Mouse (Mus musculus): ENCODE measurements around the gene Aym1. TPM values are rescaled to one million over a fixed set of nuclear protein-coding genes. Genes with fewer than 3 reads are reported as not detected.
A peak's percentile ranks its signal among the peaks of the same experiment; 100 is the strongest.
"Not testable (repeated sequence)": the region's sequence is repeated elsewhere in the genome, so short reads cannot be mapped to it uniquely, and the experiment has no call there.

The Aym1 gene
- polyA plus RNA-seq, 1 experiment from 2014 or later: not detected

- Histone ChIP-seq H3K9me3 (ENCODE audit: low read depth, low read length) (no peaks in the 10 kb centered on the region), H3K36me3 (ENCODE audit: insufficient read depth) (no peaks in the 10 kb centered on the region), H3K4me3 (ENCODE audit: low read depth, low read length) (no peak overlapping the region), H3K9ac (no peak overlapping the region), H3K4me2 (peak overlapping the region; percentile 32; the same call in 1 of the 2 replicates), H3K27me3 (ENCODE audit: insufficient read depth, low read length) (no peaks in the 10 kb centered on the region; the same call in 1 of the 2 replicates), H3K4me1 (ENCODE audit: insufficient read depth) (no peaks in the 10 kb centered on the region), H3K27ac (ENCODE audit: low read depth) (no peak overlapping the region)
- no peak for ATAC-seq (ENCODE audit: insufficient read depth)
- peak; percentile 40 for DNase-seq
- 35% methylated on average over 16 of the region's 16 CpGs for WGBS
- TF ChIP-seq CTCF (IDR thresholded peaks at IDR 0.05; ENCODE audit: low read depth): no peak
Observed at GRCm38 (mm10) chr5:113354311-113354710, 2.8 kb upstream of the Aym1 start.

GRCm38 (mm10) chr5:113357656-113358055 is 562 bp downstream of the Aym1 start:
- ATAC-seq (ENCODE audit: insufficient read depth) (no peak), DNase-seq (peak; percentile 42)
- Histone ChIP-seq H3K4me1 (ENCODE audit: insufficient read depth) (no peaks in the 10 kb centered on the region), H3K4me3 (ENCODE audit: low read depth, low read length) (no peak overlapping the region), H3K36me3 (ENCODE audit: insufficient read depth) (no peaks in the 10 kb centered on the region), H3K9ac (no peak overlapping the region), H3K4me2 (no peak overlapping the region), H3K9me3 (ENCODE audit: low read depth, low read length) (no peaks in the 10 kb centered on the region), H3K27me3 (ENCODE audit: insufficient read depth, low read length) (no peaks in the 10 kb centered on the region), H3K27ac (ENCODE audit: low read depth) (no peak overlapping the region)
- TF ChIP-seq CTCF (IDR thresholded peaks at IDR 0.05; ENCODE audit: low read depth): no peak
- WGBS: 34% methylated on average over 3 of the region's 3 CpGs

DNA sequence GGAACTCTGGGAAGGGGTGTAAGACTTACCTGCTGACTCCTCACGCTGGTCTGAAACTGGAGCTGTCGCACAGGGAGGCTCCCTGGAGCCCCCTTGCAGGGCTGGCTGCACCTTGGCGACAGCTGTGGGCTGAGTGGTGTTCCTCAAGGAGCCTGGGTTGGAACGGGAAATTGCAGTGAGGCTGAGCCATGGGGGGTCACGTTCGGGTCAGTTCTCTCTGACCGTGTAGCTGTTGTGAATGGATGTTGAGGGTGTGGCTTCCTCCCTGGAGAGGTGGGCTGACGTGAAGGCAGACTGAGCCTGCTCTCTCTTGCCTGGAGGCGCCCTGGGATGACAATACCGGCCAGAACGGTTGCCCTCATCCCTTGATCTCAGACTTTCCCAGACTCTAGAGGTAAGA is 1.7 kb downstream of the Aym1 start:
- Histone ChIP-seq H3K9ac (no peak overlapping the region), H3K36me3 (ENCODE audit: insufficient read depth) (no peaks in the 10 kb centered on the region), H3K27me3 (ENCODE audit: insufficient read depth, low read length) (no peaks in the 10 kb centered on the region), H3K4me3 (ENCODE audit: low read depth, low read length) (no peak overlapping the region), H3K4me2 (no peak overlapping the region), H3K4me1 (ENCODE audit: insufficient read depth) (no peaks in the 10 kb centered on the region), H3K27ac (ENCODE audit: low read depth) (no peak overlapping the region), H3K9me3 (ENCODE audit: low read depth, low read length) (no peaks in the 10 kb centered on the region)
- no peak for TF ChIP-seq CTCF (IDR thresholded peaks at IDR 0.05; ENCODE audit: low read depth)
- ATAC-seq (ENCODE audit: insufficient read depth) (no peak), DNase-seq (no peak)
- WGBS: 5% methylated on average over 11 of the region's 11 CpGs

GRCm38 (mm10) chr5:113361283-113361682 is 4.2 kb downstream of the Aym1 start:
- no peak for DNase-seq
- 72% methylated on average over 7 of the region's 7 CpGs for WGBS

GRCm38 (mm10) chr5:113362258-113362996 is 5.3 kb downstream of the Aym1 start:
- ATAC-seq (ENCODE audit: insufficient read depth): no peak
- H3K4me2 ChIP-seq: no peak overlapping the region
- H3K9me3 ChIP-seq (ENCODE audit: low read depth, low read length): no peaks in the 10 kb centered on the region
- no peaks in the 10 kb centered on the region for H3K27me3 ChIP-seq (ENCODE audit: insufficient read depth, low read length)
- H3K4me1 ChIP-seq (ENCODE audit: insufficient read depth): no peaks in the 10 kb centered on the region
- no peak overlapping the region for H3K27ac ChIP-seq (ENCODE audit: low read depth)
- no peaks in the 10 kb centered on the region for H3K36me3 ChIP-seq (ENCODE audit: insufficient read depth)
- H3K4me3 ChIP-seq (ENCODE audit: low read depth, low read length): no peak overlapping the region
- TF ChIP-seq CTCF (IDR thresholded peaks at IDR 0.05; ENCODE audit: low read depth): no peak
- WGBS: 71% methylated on average over 9 of the region's 9 CpGs
- DNase-seq: no peak
- H3K9ac ChIP-seq: no peak overlapping the region

More at GRCm38 (mm10) chr5:113361283-113361682, 4.2 kb downstream of the Aym1 start:
- no peaks in the 10 kb centered on the region for H3K9me3 ChIP-seq (ENCODE audit: low read depth, low read length)
- no peak overlapping the region for H3K4me3 ChIP-seq (ENCODE audit: low read depth, low read length)
- H3K27me3 ChIP-seq (ENCODE audit: insufficient read depth, low read length): no peaks in the 10 kb centered on the region
- no peaks in the 10 kb centered on the region for H3K36me3 ChIP-seq (ENCODE audit: insufficient read depth)
- no peak overlapping the region for H3K27ac ChIP-seq (ENCODE audit: low read depth)
- no peak overlapping the region for H3K4me2 ChIP-seq
- no peak overlapping the region for H3K9ac ChIP-seq
- no peak for TF ChIP-seq CTCF (IDR thresholded peaks at IDR 0.05; ENCODE audit: low read depth)
- ATAC-seq (ENCODE audit: insufficient read depth): no peak
- H3K4me1 ChIP-seq (ENCODE audit: insufficient read depth): no peaks in the 10 kb centered on the region

- no peaks in the 10 kb centered on the region for H3K9me3 ChIP-seq (ENCODE audit: low read depth, low read length)
- no peak overlapping the region for H3K4me2 ChIP-seq
- no peak overlapping the region for H3K4me3 ChIP-seq (ENCODE audit: low read depth, low read length)
- TF ChIP-seq CTCF (IDR thresholded peaks at IDR 0.05; ENCODE audit: low read depth): no peak
- 86% methylated on average over 8 of the region's 8 CpGs for WGBS
- no peaks in the 10 kb centered on the region for H3K4me1 ChIP-seq (ENCODE audit: insufficient read depth)
- H3K27me3 ChIP-seq (ENCODE audit: insufficient read depth, low read length): no peaks in the 10 kb centered on the region
- ATAC-seq (ENCODE audit: insufficient read depth) (no peak), DNase-seq (no peak)
- no peak overlapping the region for H3K27ac ChIP-seq (ENCODE audit: low read depth)
- no peaks in the 10 kb centered on the region for H3K36me3 ChIP-seq (ENCODE audit: insufficient read depth)
- H3K9ac ChIP-seq: no peak overlapping the region
Observed at GRCm38 (mm10) chr5:113363177-113363576, 6.1 kb downstream of the Aym1 start.

GRCm38 (mm10) chr5:113365921-113366320 is 8.8 kb downstream of the Aym1 start:
- H3K4me2 ChIP-seq: no peak overlapping the region
- H3K27me3 ChIP-seq (ENCODE audit: insufficient read depth, low read length): no peaks in the 10 kb centered on the region
- no peak overlapping the region for H3K9ac ChIP-seq
- no peaks in the 10 kb centered on the region for H3K9me3 ChIP-seq (ENCODE audit: low read depth, low read length)
- no peak overlapping the region for H3K4me3 ChIP-seq (ENCODE audit: low read depth, low read length)
- WGBS: 3% methylated on average over 20 of the region's 20 CpGs
- H3K4me1 ChIP-seq (ENCODE audit: insufficient read depth): no peaks in the 10 kb centered on the region
- peak; percentile 99 for TF ChIP-seq CTCF (IDR thresholded peaks at IDR 0.05; ENCODE audit: low read depth)
- ATAC-seq (ENCODE audit: insufficient read depth) (peak; percentile 38; the same call in 1 of the 2 replicates), DNase-seq (peak; percentile 91)
- H3K36me3 ChIP-seq (ENCODE audit: insufficient read depth): no peaks in the 10 kb centered on the region
- no peak overlapping the region for H3K27ac ChIP-seq (ENCODE audit: low read depth)

DNA sequence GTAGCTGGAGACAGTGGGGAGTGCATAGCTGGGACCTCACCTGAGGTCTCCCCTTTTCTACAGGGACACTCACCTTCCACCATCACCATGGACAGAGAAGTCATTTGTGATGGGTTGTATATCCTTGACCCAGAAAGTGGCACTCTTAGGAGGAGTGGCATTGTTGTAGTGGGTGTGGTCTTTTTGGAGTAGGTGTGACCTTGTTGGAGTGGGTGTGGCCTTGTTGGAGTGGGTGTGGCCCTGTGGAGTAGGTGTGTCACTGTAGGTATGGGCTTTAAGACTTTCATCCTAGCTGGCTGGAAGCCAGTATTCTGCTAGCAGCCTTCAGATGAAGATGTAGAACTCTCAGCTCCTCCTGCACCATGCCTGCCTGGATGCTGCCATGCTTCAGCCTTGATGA is 10.6 kb downstream of the Aym1 start:
- H3K4me1 ChIP-seq (ENCODE audit: insufficient read depth); DNase-seq; H3K9me3 ChIP-seq (ENCODE audit: low read depth, low read length): not testable (repeated sequence)

More for the DNA sequence above, 10.6 kb downstream of the Aym1 start:
- not testable (repeated sequence) for H3K36me3 ChIP-seq (ENCODE audit: insufficient read depth); H3K27me3 ChIP-seq (ENCODE audit: insufficient read depth, low read length); H3K4me2 ChIP-seq; H3K4me3 ChIP-seq (ENCODE audit: low read depth, low read length); ATAC-seq (ENCODE audit: insufficient read depth); H3K9ac ChIP-seq; H3K27ac ChIP-seq (ENCODE audit: low read depth)

Measured in lung, embryonic 14.5 days (tissue).